Mouse (Mus musculus) lung, postnatal 0 days (tissue): ENCODE measurements around the gene Atpaf1. TPM values are rescaled to one million over a fixed set of nuclear protein-coding genes. Genes with fewer than 3 reads are reported as not detected.

ENCODE experiments used
- ATAC-seq: fragments of 200-750 bp; cut with Nextera tagmentation; 2 replicates; pipeline ENCODE4 v1.8.0; 2017; ENCODE audit warnings: moderate library complexity
- DNase-seq: peaks from one replicate; pipeline ENCODE4 v3.0.0-alpha.2; 2016; ENCODE audit warnings: low spot score
- H3K27ac ChIP-seq: fragments of 300-500 bp; sonication (generic); 2 replicates; pipeline ENCODE4 v1.5.1; 2014; ENCODE audit warnings: antibody characterized with exemption, mild to moderate bottlenecking, low read length, mixed read lengths
- H3K27me3 ChIP-seq: fragments of 300-500 bp; sonication (generic); replicated peaks from 2 replicates; pipeline ENCODE4 v1.6.1; 2014; ENCODE audit warnings: low read length, mixed read lengths; ENCODE audit not compliant: insufficient read depth
- H3K36me3 ChIP-seq: fragments of 300-500 bp; sonication (generic); 2 replicates; pipeline ENCODE4 v1.6.1; 2014; ENCODE audit warnings: low read length, mixed read lengths; ENCODE audit not compliant: insufficient read depth
- H3K4me1 ChIP-seq: fragments of 300-500 bp; sonication (generic); 2 replicates; pipeline ENCODE4 v1.6.1; 2014; ENCODE audit warnings: antibody characterized with exemption, low read depth, low read length, mixed read lengths; ENCODE audit not compliant: insufficient read depth
- H3K4me2 ChIP-seq: fragments of 300-500 bp; sonication (generic); replicated peaks from 2 replicates; pipeline ENCODE4 v1.6.1; 2014; ENCODE audit warnings: low read depth, mild to moderate bottlenecking, low read length, moderate library complexity, mixed read lengths
- H3K4me3 ChIP-seq: fragments of 300-500 bp; sonication (generic); 2 replicates; pipeline ENCODE4 v1.5.1; 2014; ENCODE audit warnings: low read depth, low read length
- H3K9ac ChIP-seq: fragments of 300-500 bp; sonication (generic); replicated peaks from 2 replicates; pipeline ENCODE4 v1.6.1; 2014; ENCODE audit warnings: low read depth, mild to moderate bottlenecking
- H3K9me3 ChIP-seq: fragments of 300-500 bp; sonication (generic); 2 replicates; pipeline ENCODE4 v1.6.1; 2016; ENCODE audit warnings: low read length, mixed read lengths
- CTCF ChIP-seq: IDR thresholded peaks from 2 replicates; pipeline ENCODE4 v1.5.1; 2016; ENCODE audit warnings: antibody characterized with exemption, mild to moderate bottlenecking
- EP300 ChIP-seq: IDR thresholded peaks from 2 replicates; pipeline ENCODE4 v1.6.1; 2016; ENCODE audit warnings: antibody characterized with exemption, mild to moderate bottlenecking, control low read depth
- WGBS: fragments of 180-500 bp; shearing (Covaris S2); extraction: QIAGEN DNeasy Blood & Tissue Kit; methylation state at CpG from one replicate; pipeline ENCODE4 v1.1.7; 2014; 5-methylcytosine and 5-hydroxymethylcytosine counted together
- polyA plus RNA-seq: library from polyadenylated mRNA; unstranded; fragments of >200 nt; fragmentation: Nextera tagmentation; extraction: Ambion mirVana; gene quantifications from 2 replicates; pipeline ENCODE4 v1.2.1, GENCODE M21; 2015

The Atpaf1 gene
- 30.0 and 30.5 TPM in 2 replicates for polyA plus RNA-seq

- DNase-seq: peak; percentile 72
- under 1% methylated on average over 34 of the region's 69 CpGs for WGBS
These were observed at the start of gene Atpaf1 for GRCm38 (mm10) chr4:115784769-115785510. Gene Atpaf1, plus strand, starts transcription at chr4:115784812.

GRCm38 (mm10) chr4:115734867-115735266 lies 49.7 kb upstream of the Atpaf1 start:
- no peak overlapping the region for H3K4me2 ChIP-seq
- DNase-seq (no peak), ATAC-seq (no peak)
- no peak overlapping the region for H3K4me3 ChIP-seq
- H3K9me3 ChIP-seq: no peaks in the 10 kb centered on the region
- H3K27ac ChIP-seq: no peak overlapping the region
- H3K36me3 ChIP-seq: no peaks in the 10 kb centered on the region
- H3K4me1 ChIP-seq: no peaks in the 10 kb centered on the region; the same call in 1 of the 2 replicates
- WGBS: 54% methylated on average over 4 of the region's 4 CpGs
- TF ChIP-seq CTCF (no peak), EP300 (no peak)
- H3K27me3 ChIP-seq: 0 out of 2 replicates have a peak, but pooled peaks cover 3% of the 10 kb centered on the region
- no peak overlapping the region for H3K9ac ChIP-seq

More at GRCm38 (mm10) chr4:115784769-115785510, at the start of gene Atpaf1:
- H3K27me3 ChIP-seq: no peaks in the 10 kb centered on the region
- TF ChIP-seq EP300: no peak
- TF ChIP-seq CTCF: peak; percentile 44
- ATAC-seq: peak; percentile 83
- H3K36me3 ChIP-seq: peaks cover 12% of the 10 kb centered on the region; the same call in 1 of the 2 replicates
- peak within 1 kb of the TSS; percentile 82 for H3K4me2 ChIP-seq
- peak within 1 kb of the TSS; percentile 69 for H3K27ac ChIP-seq
- H3K9me3 ChIP-seq: no peaks in the 10 kb centered on the region
- H3K4me3 ChIP-seq: peak within 1 kb of the TSS; percentile 76
- H3K4me1 ChIP-seq: no peaks in the 10 kb centered on the region
- peak within 1 kb of the TSS; percentile 60 for H3K9ac ChIP-seq

GRCm38 (mm10) chr4:115737551-115738041 lies 47.0 kb upstream of the Atpaf1 start, which contains the start of gene Efcab14:
Gene Efcab14, plus strand, starts transcription at chr4:115737744.
- ATAC-seq (peak; percentile 100), DNase-seq (peak; percentile 98)
- Histone ChIP-seq H3K4me2 (peak within 1 kb of the TSS; percentile 80), H3K27me3 (no peaks in the 10 kb centered on the region), H3K36me3 (peaks cover 6% of the 10 kb centered on the region; the same call in 1 of the 2 replicates), H3K9ac (peak within 1 kb of the TSS; percentile 78), H3K4me1 (no peaks in the 10 kb centered on the region; the same call in 1 of the 2 replicates), H3K4me3 (peak within 1 kb of the TSS; percentile 74), H3K27ac (peak within 1 kb of the TSS; percentile 92), H3K9me3 (no peaks in the 10 kb centered on the region)
- under 1% methylated on average over 39 of the region's 45 CpGs for WGBS
- TF ChIP-seq CTCF (peak; percentile 67), EP300 (no peak)

- H3K36me3 ChIP-seq: peaks cover 6% of the 10 kb centered on the region; the same call in 1 of the 2 replicates
- DNase-seq (no peak), ATAC-seq (no peak)
- no peak overlapping the region for H3K27ac ChIP-seq
- H3K9ac ChIP-seq: peak overlapping the region; percentile 78
- WGBS: 39% methylated on average over 13 of the region's 13 CpGs
- H3K4me1 ChIP-seq: no peaks in the 10 kb centered on the region; the same call in 1 of the 2 replicates
- peak overlapping the region; percentile 80 for H3K4me2 ChIP-seq
- no peak for TF ChIP-seq EP300
- no peak for TF ChIP-seq CTCF
- no peaks in the 10 kb centered on the region for H3K9me3 ChIP-seq
- no peaks in the 10 kb centered on the region for H3K27me3 ChIP-seq
- peak overlapping the region; percentile 74 for H3K4me3 ChIP-seq
These were observed 46.1 kb upstream of the Atpaf1 start for GRCm38 (mm10) chr4:115738481-115738985.

DNA sequence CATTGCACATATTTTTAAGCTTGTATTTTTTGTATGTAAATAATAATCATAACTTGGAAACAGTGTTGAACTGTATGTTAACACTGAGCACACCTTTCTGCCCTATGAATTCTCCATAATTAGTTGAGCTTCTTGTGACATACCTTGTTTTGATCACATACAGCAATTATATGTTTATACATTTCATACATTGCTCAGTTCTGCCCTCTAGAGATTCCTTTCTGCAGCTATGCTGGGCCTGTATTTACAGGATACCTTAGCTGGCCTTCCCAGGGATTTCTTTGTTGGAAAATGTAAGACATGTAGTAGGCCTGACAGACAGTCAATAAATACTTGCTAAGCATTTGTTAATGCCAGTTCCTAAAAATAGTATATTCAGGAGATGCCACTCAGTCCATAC lies 42.0 kb upstream of the Atpaf1 start:
- Histone ChIP-seq H3K36me3 (peaks cover 9% of the 10 kb centered on the region; the same call in 1 of the 2 replicates), H3K4me2 (no peak overlapping the region), H3K27me3 (no peaks in the 10 kb centered on the region), H3K9me3 (no peaks in the 10 kb centered on the region), H3K4me1 (no peaks in the 10 kb centered on the region; the same call in 1 of the 2 replicates), H3K27ac (no peak overlapping the region), H3K9ac (no peak overlapping the region), H3K4me3 (no peak overlapping the region)
- ATAC-seq (no peak), DNase-seq (no peak)
- TF ChIP-seq EP300 (no peak), CTCF (peak; percentile 32)

DNA sequence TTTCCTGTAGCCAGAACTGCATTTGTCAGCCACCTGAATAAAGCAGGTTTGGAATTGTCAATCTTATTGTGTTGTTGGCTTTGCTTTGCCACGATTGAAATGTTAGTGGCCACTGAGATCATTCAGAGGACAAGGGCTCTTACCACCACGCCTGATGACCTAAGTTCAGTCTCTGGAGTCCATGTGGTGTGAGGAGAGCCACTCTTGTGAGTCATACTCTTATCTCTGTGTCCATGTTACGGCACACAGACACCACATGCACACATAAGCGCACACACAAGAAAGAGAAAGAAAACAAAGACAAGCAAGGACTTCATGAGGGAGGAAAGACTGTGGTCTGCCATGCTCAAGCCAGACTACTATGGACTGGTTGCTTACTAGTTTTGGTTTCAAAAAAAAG lies 41.5 kb upstream of the Atpaf1 start:
- Histone ChIP-seq H3K4me2 (no peak overlapping the region), H3K4me3 (no peak overlapping the region), H3K27me3 (no peaks in the 10 kb centered on the region), H3K36me3 (peaks cover 10% of the 10 kb centered on the region; the same call in 1 of the 2 replicates), H3K4me1 (no peaks in the 10 kb centered on the region; the same call in 1 of the 2 replicates), H3K9ac (no peak overlapping the region), H3K27ac (no peak overlapping the region), H3K9me3 (no peaks in the 10 kb centered on the region)
- TF ChIP-seq CTCF: no peak
- DNase-seq (no peak), ATAC-seq (no peak)
- WGBS: 66% methylated on average over 4 of the region's 4 CpGs
